Mouse (Mus musculus) frontal cortex, postnatal 14 days (tissue): ENCODE measurements at regions not wholly inside any gene's neighbourhood (a gene's known extent, or its start where the extent isn't known, plus 50 kb on each side); places are given as distances from the start of the nearest gene placed in this dataset.
A peak's percentile ranks its signal among the peaks of the same experiment; 100 is the strongest.

ENCODE experiments used
- DNase-seq, 2 experiments: peaks; one replicate each; pipeline ENCODE4 v3.0.0; 2022; ENCODE audit warnings: low spot score in 2 of 2

DNA sequence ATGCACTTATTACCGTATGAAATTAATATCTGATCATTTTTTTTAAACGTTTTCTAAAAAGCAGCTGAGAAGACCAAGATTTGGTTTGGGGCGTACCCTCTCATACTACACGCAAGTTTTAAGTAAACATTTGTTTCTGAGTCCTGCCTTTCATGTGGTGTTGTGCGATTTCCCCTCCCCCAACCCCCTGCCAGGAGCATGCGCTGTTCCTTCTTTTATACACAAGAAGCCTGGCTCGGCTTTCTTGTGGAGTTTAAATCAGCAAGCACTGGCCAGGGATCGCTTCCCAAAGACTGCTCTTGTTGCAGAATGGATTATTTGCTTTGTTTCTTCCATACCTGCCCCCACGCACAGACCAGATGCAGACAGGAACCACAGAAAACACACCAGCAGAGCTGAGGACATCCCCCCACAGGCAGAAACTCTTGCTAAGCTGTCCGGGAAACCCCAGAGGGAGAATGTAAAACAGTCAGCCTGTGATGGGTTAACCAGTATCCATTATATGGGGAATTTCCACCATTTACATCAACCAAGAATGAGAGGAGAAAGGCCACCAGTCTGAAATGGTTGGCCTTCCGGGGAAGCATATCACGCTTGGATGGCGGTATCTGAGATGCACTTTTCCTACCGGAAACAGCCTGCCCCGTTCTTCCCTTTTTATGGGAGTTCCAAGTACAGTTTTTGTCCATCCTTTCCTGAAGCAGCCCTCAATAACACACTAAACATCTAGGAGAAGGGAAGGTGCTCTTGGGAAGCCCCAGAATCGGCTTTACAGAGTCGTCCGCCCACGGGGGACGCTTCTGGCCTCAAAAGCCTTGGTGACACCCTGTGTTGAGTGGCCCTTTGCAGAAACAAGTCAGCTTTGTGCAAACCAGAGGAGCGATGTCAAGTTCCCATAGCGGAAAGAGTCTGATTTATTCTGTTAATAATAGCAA is 91.3 kb downstream of the Tomm20 start:
- no peak for DNase-seq

DNA sequence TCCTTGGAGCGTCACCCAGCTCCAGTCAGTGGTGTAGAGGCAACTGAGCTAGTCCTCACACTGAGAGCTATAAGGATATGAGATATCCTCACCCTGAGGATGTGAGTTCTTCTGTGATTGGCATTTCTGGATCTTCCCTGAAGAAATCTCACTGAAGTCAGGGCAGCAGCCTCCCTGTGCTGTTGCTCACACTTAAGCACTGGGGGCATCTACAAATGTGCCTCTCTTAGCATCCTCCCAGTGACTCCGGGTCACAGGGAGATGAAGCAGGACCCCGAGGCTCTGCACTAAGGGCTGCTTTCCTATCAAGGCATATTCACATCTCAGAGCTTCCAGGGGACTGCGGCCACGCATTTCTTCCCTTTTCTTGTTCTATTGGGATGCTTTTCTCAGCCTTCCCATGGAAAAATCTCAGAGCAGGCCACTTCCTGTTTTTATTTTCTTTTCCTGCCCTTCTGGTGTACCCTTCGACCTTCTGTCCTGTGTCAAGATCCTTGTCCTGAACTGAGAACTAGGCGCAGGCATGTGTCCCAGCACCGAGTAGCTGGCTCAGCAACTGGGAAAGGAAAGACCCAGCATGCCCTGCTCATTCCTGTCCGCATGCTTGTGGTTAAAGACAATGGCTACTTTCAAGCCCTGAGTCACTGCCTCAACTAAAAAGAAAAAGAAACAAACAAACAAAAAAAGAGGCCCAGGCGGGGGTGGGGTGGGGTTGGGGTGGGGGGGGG is 92.8 kb downstream of the Tomm20 start:
- no peak for DNase-seq

GRCm38 (mm10) chr8:126852184-126852583 is 93.5 kb downstream of the Tomm20 start:
- no peak for DNase-seq

GRCm38 (mm10) chr8:126851780-126852179 is 93.9 kb downstream of the Tomm20 start:
- no peak for DNase-seq

- no peak for DNase-seq
Observed at GRCm38 (mm10) chr8:126850189-126850535, 95.5 kb downstream of the Tomm20 start.

- no peak for DNase-seq
Observed at GRCm38 (mm10) chr8:126849411-126850188, 96.0 kb downstream of the Tomm20 start.

GRCm38 (mm10) chr8:126848369-126849105 is 97.1 kb downstream of the Tomm20 start:
- no peak for DNase-seq

GRCm38 (mm10) chr8:126847664-126848353 is 97.8 kb downstream of the Tomm20 start:
- DNase-seq = no peak

GRCm38 (mm10) chr8:126846188-126846565 is 99.5 kb downstream of the Tomm20 start:
- no peak for DNase-seq

GRCm38 (mm10) chr8:126845530-126846187 is 100.0 kb downstream of the Tomm20 start:
- no peak for DNase-seq

DNA sequence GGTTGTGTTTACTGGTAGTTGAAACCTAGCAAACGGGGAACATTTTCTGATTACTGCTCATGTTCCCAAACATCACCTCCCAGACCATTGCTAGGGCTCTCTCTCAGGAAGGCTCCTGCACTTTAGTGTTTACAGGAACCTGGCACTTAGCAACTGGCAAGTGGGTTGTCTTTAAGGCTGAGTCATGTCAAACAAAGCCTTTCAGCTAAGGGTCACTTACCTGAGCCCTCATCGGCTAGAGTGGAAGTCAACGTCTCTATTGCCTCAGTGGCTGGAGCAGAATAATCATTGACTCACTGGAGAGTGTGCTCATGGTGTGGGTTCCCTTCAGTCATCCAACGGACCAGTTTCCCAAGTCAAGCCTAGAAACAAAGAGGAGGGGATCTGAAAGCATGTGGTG is 101.0 kb downstream of the Tomm20 start:
- no peak for DNase-seq

GRCm38 (mm10) chr8:126841187-126841586 is 104.5 kb downstream of the Tomm20 start:
- DNase-seq = no peak

- DNase-seq = peak; percentile 58 to 72
Observed at GRCm38 (mm10) chr8:126839712-126840355, 105.8 kb downstream of the Tomm20 start.

DNA sequence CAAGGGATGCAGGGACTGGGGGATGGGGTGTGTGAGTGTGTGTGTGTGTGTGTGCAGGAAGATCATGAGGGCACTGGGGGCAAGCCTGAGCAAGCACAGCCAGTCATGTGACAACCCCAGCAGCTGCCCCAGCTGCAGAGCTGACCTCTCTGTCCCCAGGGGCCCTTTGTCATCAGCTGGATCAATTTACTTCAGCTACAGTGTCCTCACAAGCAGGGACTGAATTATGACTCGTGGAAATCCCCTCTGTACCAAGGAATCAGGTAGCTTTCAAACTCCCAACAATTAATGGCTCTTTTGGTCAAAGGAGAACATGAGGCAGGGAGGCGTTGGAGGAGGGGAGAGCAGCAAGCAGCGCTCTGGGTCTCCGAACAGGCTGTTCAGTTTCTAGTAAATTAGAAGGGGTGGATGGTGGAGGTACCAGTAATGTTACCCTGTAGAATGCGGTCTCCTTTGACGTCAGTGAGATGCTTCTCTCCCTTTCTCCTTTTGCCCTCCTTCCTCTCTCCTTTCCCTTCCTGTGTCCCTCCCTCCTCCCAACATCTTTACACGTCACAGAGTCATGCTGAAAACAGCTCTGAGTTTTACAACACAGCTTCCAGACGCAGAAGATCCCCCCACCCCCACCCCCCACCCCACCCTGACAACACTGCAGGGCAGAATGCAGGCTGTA is 106.5 kb downstream of the Tomm20 start:
- DNase-seq = no peak

DNA sequence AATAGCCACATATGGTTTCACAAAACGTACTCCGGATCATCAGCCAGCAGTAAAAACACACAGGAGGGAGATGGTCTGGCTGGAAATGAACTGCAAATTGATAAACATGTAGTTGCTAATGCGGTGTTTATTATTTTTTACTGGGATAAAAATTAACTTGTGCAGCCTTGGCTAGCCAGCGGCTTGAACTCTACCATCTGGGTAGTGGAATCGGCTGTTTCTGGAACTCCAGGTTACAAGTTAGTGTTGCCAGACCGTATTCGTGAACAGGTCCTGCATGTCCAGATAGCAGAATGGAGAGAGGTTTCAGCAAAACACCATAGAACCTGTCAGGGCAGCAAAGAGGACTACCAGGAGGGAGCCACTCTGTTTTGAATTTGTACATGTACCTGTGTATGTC is 107.4 kb downstream of the Tomm20 start:
- no peak for DNase-seq

DNA sequence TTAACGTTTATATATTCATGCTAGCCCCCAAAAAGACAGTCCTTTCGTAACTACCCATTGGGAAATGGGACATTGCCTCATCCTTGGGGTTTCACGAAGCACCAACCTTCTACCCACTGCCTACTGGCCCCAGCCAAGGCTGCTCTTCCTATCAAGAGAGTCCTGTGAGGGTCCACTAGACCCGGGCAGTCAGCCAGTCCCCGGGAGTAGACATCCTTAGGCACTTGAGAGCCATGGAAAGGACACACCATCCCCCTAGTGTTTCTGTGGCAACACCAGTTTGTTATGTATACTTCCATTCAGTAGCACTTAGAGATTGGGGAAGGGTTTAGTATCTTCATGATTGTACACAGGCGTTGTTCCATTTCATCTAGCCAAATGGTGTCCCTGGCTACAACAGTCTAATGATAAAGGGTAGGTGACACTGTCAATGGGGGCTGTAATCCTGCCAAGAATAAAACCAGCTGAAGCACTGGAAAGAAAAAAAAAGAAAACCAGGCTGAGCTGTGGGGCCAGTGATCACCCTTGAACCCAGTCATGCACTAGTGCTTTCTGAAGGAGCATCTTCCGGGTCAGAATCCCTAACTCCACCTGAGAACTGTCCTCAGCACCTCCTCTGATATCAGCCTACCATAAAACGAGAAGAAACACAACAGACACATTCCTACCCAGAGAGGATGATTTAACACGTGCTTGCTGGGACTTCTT is 108.2 kb downstream of the Tomm20 start:
- DNase-seq = no peak

DNA sequence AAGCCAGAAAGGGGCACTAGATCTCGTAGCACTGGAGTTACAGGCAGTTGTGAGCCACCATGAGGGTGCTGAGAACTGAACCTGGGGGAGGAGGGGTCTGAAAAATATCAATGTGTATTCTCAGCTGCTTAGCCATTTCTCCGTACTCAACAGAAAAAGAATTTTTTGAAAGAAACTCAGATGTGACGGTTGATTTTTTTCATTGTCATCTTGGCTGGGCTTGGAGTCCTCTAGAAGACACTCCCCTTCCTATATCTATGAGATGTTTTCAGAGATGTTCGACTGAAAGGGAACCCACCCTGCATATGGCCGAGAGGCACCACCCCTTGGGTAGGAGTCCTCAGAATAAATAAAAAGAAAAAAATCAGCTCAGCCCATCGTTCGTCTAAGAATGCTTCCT is 110.1 kb downstream of the Tomm20 start:
- DNase-seq = no peak
